Mouse (Mus musculus) ZHBTc4 (cell line): ENCODE measurements at regions not wholly inside any gene's neighbourhood (a gene's known extent, or its start where the extent isn't known, plus 50 kb on each side); places are given as distances from the start of the nearest gene placed in this dataset.

ENCODE experiments used
- DNase-seq: peaks from one replicate; pipeline ENCODE4 v3.0.0-alpha.2; 2011; ENCODE audit warnings: low read depth, low spot score

DNA sequence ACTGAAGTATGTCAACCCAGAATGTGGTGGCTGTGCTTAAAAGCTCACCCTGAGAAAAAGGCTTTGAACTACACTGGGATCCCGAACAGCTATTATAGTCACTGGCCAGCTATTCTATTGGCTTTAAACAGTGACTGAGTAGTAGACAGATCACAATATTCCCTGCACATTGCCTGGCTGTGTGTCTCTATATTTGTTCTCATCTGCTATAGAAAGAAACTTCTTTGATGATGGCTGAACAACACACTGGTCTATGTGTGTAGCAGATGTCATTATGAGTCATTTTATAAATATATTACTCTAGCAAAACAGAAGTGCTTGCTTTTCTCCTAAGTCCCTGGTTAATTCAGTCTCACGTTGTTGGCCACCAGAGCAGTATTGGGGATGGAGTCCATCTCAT is 152.1 kb upstream of the Slco6d1 start:
- no peak for DNase-seq

DNA sequence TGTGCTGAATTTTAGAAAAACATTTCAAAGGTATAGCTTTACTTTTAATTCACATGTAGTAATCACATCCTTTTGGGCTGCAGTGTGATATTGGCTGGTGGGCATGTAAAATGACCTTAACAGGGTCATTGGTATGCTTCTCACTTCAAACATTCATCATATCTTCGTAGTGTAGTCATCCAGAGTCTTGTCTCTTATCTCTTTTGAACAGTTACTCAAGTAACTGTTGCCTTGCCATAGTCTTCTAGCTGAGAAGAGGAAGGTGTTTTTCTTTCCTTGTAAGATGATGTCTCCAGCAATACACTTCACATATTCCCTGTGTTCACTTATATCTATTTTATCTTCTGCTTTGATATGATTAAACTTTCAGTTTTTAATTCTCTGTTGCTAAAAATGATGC is 150.7 kb upstream of the Slco6d1 start:
- DNase-seq: no peak

DNA sequence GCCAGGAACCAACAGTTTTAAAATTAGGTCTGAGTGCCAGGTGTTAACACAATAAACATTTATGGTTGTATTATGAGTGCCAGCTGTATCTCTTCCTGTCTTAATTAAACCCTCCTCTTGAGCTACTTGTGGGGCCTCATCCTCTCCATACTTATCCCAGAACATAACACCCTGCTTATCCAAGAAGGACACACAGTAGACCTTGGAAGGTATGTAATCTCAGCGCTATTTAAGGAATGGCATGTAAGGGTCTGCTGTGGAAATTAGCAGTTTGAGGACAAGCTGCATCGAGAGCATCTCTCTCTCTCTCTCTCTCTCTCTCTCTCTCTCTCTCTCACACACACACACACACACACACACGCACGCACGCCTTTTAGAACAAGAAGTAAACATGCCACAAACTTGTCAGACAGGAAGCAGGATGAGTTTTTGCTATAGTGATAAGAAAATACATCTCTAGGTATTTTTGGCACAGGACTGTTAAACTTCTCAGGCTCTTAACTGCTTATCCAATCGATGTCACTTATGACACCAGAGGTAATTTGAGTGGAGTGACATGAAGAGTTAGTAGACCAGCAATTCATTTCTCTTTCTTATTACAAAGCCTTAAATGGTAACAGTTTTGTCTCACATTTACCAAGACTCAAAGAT is 146.8 kb upstream of the Slco6d1 start:
- no peak for DNase-seq

DNA sequence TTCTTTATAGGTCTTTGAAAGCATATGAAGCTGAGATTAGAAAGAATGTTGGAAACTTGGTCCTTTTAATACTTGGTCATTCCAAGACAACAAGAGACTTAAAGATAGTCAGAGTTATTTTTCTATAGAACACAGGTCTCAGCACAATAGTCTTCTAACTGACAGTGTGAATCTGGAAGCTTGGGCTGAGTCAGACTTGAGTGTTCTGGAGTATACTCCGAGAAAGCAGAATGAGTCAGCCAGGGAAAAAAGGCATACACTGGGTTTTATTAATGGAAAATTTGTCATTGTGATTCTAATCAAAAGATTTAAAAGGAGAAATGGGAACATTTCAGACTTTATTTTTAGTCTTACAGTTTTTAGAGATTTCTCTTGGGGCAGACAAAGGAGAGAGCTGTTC is 145.4 kb upstream of the Slco6d1 start:
- no peak for DNase-seq

DNA sequence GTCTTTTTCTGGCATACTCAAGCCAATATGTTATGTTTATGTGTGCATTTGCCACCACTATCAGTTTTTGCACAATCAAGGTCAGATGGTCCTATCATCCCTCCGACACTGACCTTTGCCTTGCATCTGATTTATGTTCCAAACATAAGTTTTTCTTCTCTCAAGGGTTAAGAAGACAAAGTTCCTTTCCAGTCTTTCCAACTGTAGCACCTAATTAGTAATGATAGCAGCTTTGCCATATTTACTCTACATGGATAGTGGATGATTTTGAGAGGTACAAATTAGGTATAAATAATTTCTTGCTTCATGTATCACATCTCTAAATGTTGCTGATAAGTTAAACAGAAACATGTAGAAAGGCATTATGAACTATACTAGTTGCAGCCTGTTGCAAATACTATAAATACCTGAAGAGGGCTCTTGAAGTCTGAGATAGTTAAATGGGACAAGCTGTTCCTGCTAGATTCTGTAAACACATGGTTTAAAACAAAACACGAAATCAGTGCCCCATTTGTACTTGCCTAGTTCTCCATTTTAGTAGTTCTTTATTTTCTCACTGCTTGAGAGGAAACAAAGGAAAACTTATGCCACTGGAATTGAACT is 141.4 kb upstream of the Slco6d1 start:
- DNase-seq: no peak

DNA sequence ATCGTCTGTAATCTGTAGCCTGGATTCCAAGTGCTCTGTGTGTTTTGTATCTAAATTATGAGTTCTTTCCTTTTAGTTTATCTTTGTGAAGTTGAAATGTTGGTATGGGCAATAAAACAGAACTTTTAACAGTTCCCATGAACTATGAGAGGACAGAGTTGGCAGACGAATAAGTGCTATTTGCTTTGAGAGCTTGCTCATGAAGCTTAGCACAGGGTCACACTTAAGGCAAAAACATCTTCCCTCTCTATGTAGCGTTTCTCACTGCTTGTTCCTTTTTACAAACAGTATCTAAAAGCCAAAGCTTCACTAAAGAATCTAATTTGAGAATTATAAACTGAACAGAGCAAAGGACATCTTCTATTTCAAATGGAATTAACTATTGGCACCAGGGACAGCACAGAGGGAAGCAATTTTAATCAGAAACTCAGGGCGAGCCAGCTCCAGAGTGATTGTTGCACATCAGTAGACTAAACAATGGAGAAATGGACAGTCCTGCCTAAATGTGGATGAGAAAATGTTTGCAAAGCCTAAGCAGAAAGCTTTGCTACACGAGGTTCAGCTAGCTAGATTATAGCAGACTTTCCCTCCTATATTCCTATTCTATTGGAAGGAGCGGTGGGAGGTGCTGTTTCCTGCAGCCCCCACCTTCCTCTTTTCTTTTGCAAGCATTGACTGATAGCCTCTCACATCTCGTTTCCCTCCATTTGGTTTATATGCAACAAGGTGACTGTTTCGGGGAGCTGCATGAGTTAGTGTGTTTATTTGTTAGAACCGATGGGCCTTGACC is 140.5 kb upstream of the Slco6d1 start:
- DNase-seq: no peak

DNA sequence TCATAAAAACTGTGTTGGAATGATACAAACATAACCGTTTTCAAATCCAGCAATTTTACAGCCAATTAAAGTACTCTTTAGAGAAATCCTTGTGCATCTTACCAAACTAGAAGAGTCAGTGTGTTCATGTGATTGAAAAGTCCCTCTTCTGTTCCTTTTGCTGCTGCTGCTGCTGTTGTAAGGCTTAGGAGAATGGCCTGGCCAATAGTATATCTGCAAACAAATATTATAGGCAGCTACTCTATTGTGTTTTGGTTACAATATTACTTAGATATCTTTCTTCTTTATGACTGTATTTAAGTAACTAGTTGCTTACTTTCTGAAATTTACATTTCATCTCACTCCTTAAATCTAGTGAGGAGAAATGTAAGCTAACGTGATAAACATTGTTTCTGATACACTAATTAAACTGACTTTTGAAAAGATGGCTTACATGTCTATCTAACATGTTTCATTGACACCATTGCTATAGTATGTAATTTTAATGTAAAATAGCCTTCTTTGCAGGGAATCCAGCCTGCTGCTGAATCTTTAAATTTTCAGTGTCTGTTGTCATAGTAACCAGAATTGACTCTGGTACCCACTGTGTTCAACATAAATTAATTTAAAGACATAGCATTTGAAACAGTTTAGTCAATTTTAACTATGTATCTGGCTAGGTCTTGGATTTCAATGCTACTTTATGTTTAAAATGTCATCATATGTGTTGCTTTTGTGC is 139.7 kb upstream of the Slco6d1 start:
- no peak for DNase-seq

DNA sequence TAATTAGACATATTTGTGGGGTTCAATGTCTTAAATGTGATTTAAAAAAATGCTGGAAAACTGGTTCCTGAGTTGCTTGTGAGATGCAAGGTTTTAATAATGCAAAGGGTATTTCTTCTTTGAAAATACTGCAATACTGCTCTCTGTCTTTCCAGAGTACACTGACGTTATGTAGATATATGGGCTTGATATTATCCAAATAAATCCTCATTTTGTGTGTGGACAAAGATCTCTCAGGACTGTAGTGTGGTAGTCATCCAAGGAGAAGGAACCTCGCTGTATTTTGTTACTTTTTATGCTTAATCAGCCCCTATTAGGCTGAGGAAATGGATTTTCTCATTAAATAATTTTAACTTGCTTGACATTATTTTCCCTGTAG is 139.2 kb upstream of the Slco6d1 start:
- no peak for DNase-seq

DNA sequence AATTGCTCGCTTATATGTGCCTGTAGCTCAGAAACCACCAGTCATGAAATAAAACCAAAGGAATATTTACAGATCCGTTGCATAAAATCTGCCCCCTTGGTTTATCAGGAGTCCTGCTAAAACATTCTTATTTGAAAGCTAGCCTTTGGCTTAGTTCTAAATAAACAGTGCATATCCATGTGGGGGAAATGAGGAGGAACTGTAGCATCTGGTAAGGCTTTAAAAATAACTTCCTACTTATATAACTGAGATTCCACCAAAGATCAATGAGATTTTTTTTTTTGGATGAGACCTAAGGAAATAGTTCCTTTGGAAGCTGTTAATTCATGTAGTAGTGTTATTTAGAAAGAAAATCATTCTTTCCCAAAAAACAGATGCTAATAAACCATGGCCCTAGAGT is 117.8 kb upstream of the Slco6d1 start:
- DNase-seq: no peak

DNA sequence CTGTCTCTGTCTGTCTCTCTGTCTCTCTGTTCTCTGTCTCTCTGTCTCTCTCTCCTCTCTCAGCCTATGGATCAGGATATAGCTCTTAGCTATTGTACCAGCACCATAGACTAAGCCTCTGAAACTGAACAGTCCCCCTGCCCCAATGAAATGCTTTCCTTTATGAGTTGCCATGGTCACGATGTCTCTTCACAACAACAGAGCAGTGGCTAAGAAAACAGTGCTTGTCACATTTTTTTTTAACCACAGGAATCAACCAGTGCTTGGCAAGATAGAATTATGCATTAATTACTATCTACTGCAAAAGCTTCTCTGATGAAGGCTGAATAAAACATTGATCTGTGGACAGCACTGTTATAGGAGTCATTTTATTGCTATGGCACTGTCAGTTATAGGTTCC is 114.6 kb upstream of the Slco6d1 start:
- DNase-seq: no peak

DNA sequence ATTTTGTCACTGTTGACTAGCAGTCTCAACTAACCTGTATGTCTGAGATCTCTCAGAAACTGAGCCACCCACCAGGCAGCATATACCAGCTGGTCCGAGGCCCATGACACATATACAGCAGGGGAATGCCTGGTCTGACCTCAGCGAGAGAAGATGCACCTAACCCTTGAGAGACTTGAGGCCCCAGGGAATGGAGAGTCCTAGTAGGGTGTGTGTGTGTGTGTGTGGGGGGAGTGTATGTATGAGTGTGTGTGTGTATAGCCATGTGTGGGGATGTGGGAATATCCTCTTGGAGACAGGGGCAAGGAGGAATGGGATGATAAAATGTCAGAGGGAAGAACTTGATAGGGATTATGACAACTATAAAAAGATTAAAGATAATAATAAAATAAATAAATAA is 113.4 kb upstream of the Slco6d1 start:
- no peak for DNase-seq

DNA sequence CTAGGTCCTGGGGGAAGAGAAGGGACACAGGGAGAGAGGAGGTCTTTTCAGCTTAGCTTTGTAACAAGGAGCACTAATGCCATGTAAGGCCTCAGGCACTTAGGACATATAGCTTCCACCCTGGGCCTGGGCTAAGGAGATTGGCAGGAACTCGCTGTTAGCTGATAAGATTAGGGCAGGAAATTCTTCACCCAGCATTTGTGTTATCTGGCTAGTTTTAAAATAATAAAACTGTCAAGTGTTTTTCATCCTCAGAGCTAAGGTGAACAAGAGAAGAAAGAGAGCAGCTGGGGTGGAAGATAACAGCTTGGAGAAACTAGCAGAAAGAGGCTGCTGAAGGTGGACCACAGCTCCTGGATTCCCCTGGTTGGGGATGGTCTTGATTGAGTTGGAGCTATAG is 111.0 kb upstream of the Slco6d1 start:
- DNase-seq: no peak

DNA sequence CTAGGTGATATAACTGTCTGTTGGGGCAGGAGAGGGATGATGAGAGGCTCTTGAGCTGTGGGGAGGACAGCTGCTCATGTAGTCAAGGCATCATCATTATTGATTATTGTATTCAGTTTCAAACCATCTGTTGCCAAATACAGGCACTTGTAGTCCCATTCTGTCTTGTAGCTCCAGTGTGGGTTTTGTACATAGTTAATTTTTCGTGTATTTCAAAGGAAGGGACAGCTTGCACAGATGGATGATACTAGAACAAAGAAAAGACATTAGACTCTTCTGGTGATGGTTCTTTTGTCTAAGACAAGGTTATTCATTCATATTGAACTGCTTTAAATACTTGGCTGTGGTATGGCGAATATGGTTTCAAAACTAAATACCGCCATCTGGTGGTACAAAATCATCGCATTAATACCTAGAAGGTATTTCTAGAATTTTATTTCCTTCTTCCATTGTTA is 70.8 kb upstream of the Slco6d1 start:
- peak; percentile 9 for DNase-seq

DNA sequence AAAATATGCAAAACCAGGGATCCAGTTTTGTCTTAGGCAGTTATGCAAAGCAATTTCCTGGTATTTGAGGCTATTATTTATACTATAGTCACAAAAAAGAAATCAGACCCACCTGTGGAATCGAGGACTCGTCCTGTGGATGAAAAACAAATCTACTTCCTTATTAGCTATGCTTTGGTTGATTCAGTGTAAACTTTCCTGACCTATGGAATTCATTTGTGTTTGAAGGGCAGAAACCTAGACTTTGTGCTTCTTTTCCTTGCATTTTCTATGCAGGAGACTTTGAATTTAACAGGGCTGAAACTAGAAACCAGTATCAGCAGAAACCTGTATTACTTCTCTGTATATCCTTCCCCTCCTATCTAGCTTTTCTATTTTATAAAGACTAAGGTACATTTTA is 70.2 kb upstream of the Slco6d1 start:
- DNase-seq: no peak

DNA sequence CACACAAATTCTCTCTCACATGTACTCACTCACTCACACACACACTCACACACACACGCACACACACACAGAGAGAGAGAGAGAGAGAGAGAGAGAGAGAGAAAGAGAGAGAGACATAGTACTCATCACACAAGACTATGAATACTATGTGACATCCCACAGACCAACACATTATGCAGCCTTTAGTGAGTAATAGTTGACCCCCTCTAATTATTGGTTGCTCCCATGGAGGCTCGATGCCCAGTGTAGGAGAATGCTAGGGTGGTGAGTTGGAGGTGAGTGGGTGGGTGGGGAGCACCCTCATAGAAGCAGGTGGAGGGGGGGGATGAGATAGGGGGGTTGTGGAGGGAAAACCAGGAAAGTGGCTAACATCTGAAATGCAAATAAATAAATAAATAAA is 69.4 kb upstream of the Slco6d1 start:
- no peak for DNase-seq
